Mouse (Mus musculus) forebrain, embryonic 12.5 days (tissue): ENCODE results near the gene Olfr48. TPM values are rescaled to one million over a fixed set of nuclear protein-coding genes. Genes with fewer than 3 reads are reported as not detected.

Source experiments
- ATAC-seq: fragments of 200-750 bp; cut with Nextera tagmentation; 2 replicates; pipeline ENCODE4 v1.8.0; 2017; ENCODE audit warnings: moderate TSS enrichment; ENCODE audit not compliant: low FRiP score
- H3K27ac ChIP-seq: fragments of 300-500 bp; sonication (generic); 2 replicates; pipeline ENCODE4 v1.5.1; 2016; ENCODE audit warnings: mild to moderate bottlenecking
- H3K27me3 ChIP-seq: fragments of 300-500 bp; sonication (generic); 2 replicates; pipeline ENCODE4 v1.6.1; 2016; ENCODE audit warnings: mild to moderate bottlenecking
- H3K36me3 ChIP-seq: fragments of 300-500 bp; sonication (generic); replicated peaks from 2 replicates; pipeline ENCODE4 v1.6.1; 2016; ENCODE audit warnings: mild to moderate bottlenecking
- H3K4me1 ChIP-seq: fragments of 300-500 bp; sonication (generic); 2 replicates; pipeline ENCODE4 v1.6.1; 2016
- H3K4me2 ChIP-seq: fragments of 300-500 bp; sonication (generic); 2 replicates; pipeline ENCODE4 v1.6.1; 2016; ENCODE audit warnings: mild to moderate bottlenecking, moderate library complexity
- H3K4me3 ChIP-seq: fragments of 300-500 bp; sonication (generic); replicated peaks from 2 replicates; pipeline ENCODE4 v1.5.1; 2016; ENCODE audit warnings: mild to moderate bottlenecking
- H3K9ac ChIP-seq: fragments of 300-500 bp; sonication (generic); 2 replicates; pipeline ENCODE4 v1.6.1; 2016; ENCODE audit warnings: mild to moderate bottlenecking
- H3K9me3 ChIP-seq: fragments of 300-500 bp; sonication (generic); 2 replicates; pipeline ENCODE4 v1.6.1; 2016
- WGBS: fragments of 180-500 bp; shearing (Covaris S2); methylation state at CpG from one replicate; pipeline ENCODE4 v1.1.7; 2016; 5-methylcytosine and 5-hydroxymethylcytosine counted together
- polyA plus RNA-seq: library from polyadenylated mRNA; unstranded; fragments of >200 nt; fragmentation: Nextera tagmentation; extraction: Ambion mirVana; gene quantifications from 2 replicates; pipeline ENCODE4 v1.2.1, GENCODE M21; 2016

Gene Olfr48
- 0.10 TPM in 1 of 2 replicates, not detected in the other for polyA plus RNA-seq

DNA sequence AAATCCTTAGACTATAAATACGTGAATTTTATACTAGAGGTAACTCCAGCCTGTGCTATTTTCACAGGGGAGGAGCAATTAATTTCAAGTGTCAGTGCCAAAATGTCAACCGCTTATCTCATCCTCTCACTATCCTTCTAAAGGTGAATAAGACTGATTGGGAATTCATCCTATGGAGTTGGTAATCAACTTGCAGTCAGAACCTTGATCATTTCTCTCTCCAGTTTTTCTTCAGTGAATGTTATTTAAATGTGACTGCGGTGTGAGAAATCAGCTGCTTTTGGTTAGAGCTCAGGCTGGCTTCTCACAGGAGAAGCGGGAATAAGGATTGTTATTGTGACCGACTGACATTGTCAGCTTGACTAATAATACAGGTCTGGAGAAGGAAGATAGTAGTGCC is at the start of gene Olfr48:
Gene Olfr48 (minus strand): TSS at position 101 of the 400 bp plus-strand sequence.
- Histone ChIP-seq H3K27ac (no peak within 1 kb of the TSS), H3K4me3 (no peak within 1 kb of the TSS), H3K9ac (no peak within 1 kb of the TSS), H3K27me3 (no peaks in the 10 kb centered on the region), H3K4me1 (no peaks in the 10 kb centered on the region), H3K36me3 (no peaks in the 10 kb centered on the region), H3K4me2 (no peak within 1 kb of the TSS), H3K9me3 (no peaks in the 10 kb centered on the region)
- no peak for ATAC-seq
- 85% methylated on average over 5 of the region's 5 CpGs for WGBS

DNA sequence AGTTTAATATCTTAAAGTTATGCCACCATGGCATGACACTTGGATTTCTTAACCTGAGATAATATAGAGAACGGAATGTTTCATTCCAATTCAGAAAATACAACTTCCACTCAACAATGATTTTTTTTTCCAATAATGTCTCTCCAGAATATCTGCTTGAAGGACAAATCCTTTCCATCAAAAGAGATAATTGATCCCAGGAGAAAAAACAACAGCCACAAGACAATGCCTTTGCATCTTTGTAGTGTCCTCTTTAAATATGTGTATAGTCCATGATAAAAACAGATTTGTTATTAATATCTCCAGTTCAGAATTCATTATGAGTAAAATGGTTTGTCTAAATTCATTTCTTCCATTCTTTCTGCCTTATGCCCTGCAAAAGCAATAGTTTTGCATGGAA is 30.1 kb upstream of the Olfr48 start, which contains the start of gene Olfr1257:
Gene Olfr1257 (plus strand): TSS at position 301 of the 400 bp plus-strand sequence.
- 89% methylated on average over 1 of the region's 1 CpGs for WGBS
- Histone ChIP-seq H3K36me3 (no peaks in the 10 kb centered on the region), H3K9me3 (no peaks in the 10 kb centered on the region)

DNA sequence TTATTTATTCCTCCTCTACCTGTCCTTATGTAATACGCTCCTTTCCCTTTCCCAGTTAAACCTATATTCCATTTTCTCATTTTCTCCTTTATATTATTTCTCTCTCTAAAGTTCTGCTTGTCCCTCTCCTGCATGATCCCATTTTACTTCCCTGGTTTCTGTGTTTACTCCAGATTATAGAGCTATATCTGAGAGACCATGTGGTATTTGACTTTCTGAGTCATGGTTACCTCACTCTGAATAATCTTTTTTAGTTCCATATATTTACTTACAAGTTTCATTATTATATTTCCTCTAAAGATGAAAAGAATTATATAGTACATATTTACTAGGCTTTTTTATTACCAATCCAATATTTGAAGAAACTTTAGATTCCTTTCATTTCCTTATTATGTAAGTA is 1.2 kb upstream of the Olfr48 start:
- no peak overlapping the region for H3K4me2 ChIP-seq
- WGBS = 80% methylated on average over 1 of the region's 1 CpGs
- H3K4me3 ChIP-seq = no peak overlapping the region
- no peaks in the 10 kb centered on the region for H3K9me3 ChIP-seq
- no peaks in the 10 kb centered on the region for H3K36me3 ChIP-seq
- no peaks in the 10 kb centered on the region for H3K27me3 ChIP-seq
- no peak overlapping the region for H3K9ac ChIP-seq
- ATAC-seq = no peak
- H3K4me1 ChIP-seq = no peaks in the 10 kb centered on the region
- no peak overlapping the region for H3K27ac ChIP-seq

More for the DNA sequence above, 30.1 kb upstream of the Olfr48 start, which contains the start of gene Olfr1257:
- Histone ChIP-seq H3K27me3 (no peaks in the 10 kb centered on the region), H3K4me3 (no peak within 1 kb of the TSS), H3K4me2 (no peak within 1 kb of the TSS), H3K4me1 (no peaks in the 10 kb centered on the region), H3K9ac (no peak within 1 kb of the TSS), H3K27ac (no peak within 1 kb of the TSS)
- no peak for ATAC-seq

DNA sequence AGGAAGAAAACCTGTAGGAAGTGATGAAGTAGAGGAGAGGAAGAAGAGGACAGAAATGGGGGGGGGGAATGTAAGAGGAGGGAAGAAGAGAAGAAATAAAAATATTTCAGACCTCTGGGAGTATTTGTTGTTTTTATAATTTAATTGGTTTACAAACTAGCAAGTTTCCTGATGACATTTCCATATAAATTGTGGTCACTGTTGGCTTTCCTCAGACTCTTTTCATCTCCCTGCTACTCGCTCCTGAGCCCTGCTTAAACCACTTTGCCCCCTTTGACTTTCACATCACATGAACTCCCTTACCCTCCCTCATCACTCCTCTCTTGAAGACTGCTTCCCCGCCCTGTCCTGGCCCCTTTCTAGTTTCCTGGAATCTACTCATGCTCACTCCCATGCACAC is 6.5 kb downstream of the Olfr48 start, which contains the start of gene Olfr1256:
Gene Olfr1256 (minus strand): TSS at position 101 of the 400 bp plus-strand sequence.
- no peaks in the 10 kb centered on the region for H3K27me3 ChIP-seq
- no peak within 1 kb of the TSS for H3K4me2 ChIP-seq
- H3K4me1 ChIP-seq = no peaks in the 10 kb centered on the region
- H3K4me3 ChIP-seq = no peak within 1 kb of the TSS
- 52% methylated on average over 2 of the region's 2 CpGs for WGBS
- ATAC-seq = no peak
- no peak within 1 kb of the TSS for H3K27ac ChIP-seq
- H3K9me3 ChIP-seq = no peaks in the 10 kb centered on the region
- no peak within 1 kb of the TSS for H3K9ac ChIP-seq
- H3K36me3 ChIP-seq = no peaks in the 10 kb centered on the region

DNA sequence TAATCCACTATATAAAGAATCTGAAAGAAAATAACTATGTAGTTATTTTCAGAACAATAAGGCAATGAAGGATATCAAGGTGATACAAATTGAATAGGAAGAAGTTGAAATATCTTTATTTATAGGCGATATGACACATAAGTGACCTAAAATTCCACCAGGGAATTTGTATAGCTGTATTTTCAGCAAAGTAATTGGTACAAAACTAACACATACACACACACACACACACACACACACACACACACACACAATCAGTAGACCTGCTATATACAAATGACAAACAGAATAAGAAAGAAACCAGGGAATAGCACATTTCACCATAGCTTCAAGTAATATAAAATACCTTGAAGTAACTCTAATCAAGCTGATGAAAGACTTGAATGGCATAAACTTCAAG is 27.8 kb downstream of the Olfr48 start:
- H3K27me3 ChIP-seq = no peaks in the 10 kb centered on the region
- H3K4me3 ChIP-seq = no peak overlapping the region
- no peak overlapping the region for H3K27ac ChIP-seq
- no peak overlapping the region for H3K4me2 ChIP-seq
- WGBS = 87% methylated on average over 1 of the region's 1 CpGs
- H3K9ac ChIP-seq = no peak overlapping the region
- H3K9me3 ChIP-seq = no peaks in the 10 kb centered on the region
- no peaks in the 10 kb centered on the region for H3K36me3 ChIP-seq
- no peaks in the 10 kb centered on the region for H3K4me1 ChIP-seq
- ATAC-seq = no peak

DNA sequence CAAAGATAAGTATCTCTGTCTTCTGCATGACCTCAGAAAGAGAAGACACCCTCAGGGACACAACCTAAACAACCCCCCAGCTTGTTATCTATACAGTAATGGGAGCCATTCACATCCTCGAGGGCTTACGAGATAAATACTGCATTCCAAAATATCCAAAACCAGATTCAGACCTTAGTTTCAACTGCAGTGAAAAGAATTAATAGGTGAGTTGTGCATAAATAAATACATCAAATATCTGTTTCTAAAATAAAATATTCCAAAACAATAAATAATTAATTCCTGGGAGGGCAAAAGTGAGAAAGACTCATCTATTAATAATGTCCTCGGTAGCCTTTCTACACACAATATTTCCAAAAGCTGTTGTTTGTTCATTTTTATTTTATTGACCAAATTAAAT is 36.3 kb downstream of the Olfr48 start, which contains the start of gene Olfr1255:
Gene Olfr1255 (plus strand): TSS at position 301 of the 400 bp plus-strand sequence.
- Histone ChIP-seq H3K4me1 (no peaks in the 10 kb centered on the region), H3K4me3 (no peak within 1 kb of the TSS), H3K9me3 (no peaks in the 10 kb centered on the region), H3K27ac (no peak within 1 kb of the TSS), H3K9ac (no peak within 1 kb of the TSS), H3K27me3 (no peaks in the 10 kb centered on the region), H3K36me3 (no peaks in the 10 kb centered on the region), H3K4me2 (no peak within 1 kb of the TSS)
- no peak for ATAC-seq
- 89% methylated on average over 3 of the region's 3 CpGs for WGBS

DNA sequence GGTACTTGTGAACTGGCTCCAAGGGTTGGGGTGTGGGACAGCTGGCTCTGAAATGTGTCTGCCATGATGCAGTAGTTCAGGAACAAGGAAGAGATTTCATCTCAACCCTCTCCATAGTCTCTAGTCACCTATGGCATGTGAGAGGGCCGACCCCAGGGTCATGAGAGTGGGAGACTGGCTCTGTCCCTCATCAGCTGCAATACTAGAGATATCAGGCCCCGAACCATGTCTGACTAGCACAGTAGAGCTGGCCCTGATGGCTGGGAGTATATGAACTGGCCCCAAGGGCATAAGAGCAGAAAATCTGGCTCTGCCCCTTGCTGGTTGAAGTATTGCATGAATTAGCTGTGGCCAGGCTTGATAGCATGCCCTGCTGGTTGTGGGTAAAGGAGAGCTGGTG is 37.3 kb downstream of the Olfr48 start:
- Histone ChIP-seq H3K27ac (no peak overlapping the region), H3K27me3 (no peaks in the 10 kb centered on the region), H3K9ac (no peak overlapping the region), H3K36me3 (no peaks in the 10 kb centered on the region), H3K4me2 (no peak overlapping the region), H3K9me3 (no peaks in the 10 kb centered on the region), H3K4me1 (no peaks in the 10 kb centered on the region), H3K4me3 (no peak overlapping the region)
- 88% methylated on average over 2 of the region's 2 CpGs for WGBS
- no peak for ATAC-seq

DNA sequence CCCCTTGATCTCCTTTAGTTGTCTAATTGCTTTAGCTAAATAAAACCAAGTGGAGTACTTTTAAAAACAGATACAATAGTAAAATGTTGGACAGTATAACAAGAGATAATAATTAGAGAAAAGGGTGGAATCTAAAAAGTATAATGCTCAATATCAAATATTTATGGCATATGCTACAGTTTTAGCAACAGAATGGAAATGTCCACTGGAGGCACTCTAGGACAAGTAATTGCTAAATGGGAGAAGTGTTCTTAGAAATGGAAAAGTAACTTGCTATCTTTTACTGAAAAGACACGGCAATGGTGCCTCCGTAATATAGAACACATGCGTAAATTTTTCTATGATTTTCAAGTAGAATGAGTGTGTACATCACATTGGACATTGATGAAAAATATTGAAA is 48.4 kb downstream of the Olfr48 start:
- Histone ChIP-seq H3K4me2 (no peak overlapping the region), H3K9ac (no peak overlapping the region), H3K27ac (no peak overlapping the region), H3K36me3 (no peaks in the 10 kb centered on the region), H3K4me3 (no peak overlapping the region), H3K9me3 (no peaks in the 10 kb centered on the region), H3K4me1 (no peaks in the 10 kb centered on the region), H3K27me3 (no peaks in the 10 kb centered on the region)
- WGBS = 94% methylated on average over 3 of the region's 3 CpGs
- no peak for ATAC-seq

DNA sequence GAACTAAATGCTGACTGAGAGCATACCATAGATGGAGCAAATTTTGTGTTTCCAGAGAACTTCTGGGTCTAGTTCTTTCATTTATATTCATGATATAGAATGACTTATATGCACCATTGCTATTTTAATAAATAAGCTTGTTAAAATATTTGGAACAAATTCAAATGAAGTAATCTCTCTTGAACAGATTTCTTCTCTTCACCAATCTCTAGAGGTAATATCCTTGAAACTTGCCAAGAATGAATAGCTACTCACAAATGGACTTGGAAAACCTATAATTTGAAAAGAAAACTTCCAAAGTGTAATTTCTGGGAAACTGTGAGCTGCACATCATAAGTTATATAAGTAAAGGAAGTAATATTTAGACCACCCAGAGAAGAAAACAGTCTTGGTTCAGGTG is 54.5 kb downstream of the Olfr48 start, which contains the start of gene Olfr1254:
Gene Olfr1254 (minus strand): TSS at position 101 of the 400 bp plus-strand sequence.
- Histone ChIP-seq H3K4me2 (no peak within 1 kb of the TSS), H3K27ac (no peak within 1 kb of the TSS), H3K9ac (no peak within 1 kb of the TSS), H3K36me3 (no peaks in the 10 kb centered on the region), H3K9me3 (no peaks in the 10 kb centered on the region), H3K4me3 (no peak within 1 kb of the TSS), H3K4me1 (no peaks in the 10 kb centered on the region), H3K27me3 (no peaks in the 10 kb centered on the region)
- ATAC-seq = no peak

Other genes starting within 250 kb of the Olfr48 start
- gene Olfr1247, start 234.1 kb downstream of the Olfr48 start, polyA plus RNA-seq = not detected in 2 replicates
- gene Olfr1248, start 230.0 kb downstream of the Olfr48 start, polyA plus RNA-seq = not detected in 2 replicates
- gene Olfr1249, start 213.2 kb downstream of the Olfr48 start, polyA plus RNA-seq = not detected in 2 replicates
- gene Olfr1250, start 186.7 kb downstream of the Olfr48 start, polyA plus RNA-seq = not detected in 2 replicates
- gene Olfr1251, start 176.3 kb downstream of the Olfr48 start, polyA plus RNA-seq = not detected in 2 replicates
- not detected in 2 replicates for gene Olfr1252, start 123.2 kb downstream of the Olfr48 start, polyA plus RNA-seq
- not detected in 2 replicates for gene Olfr1253, start 91.1 kb downstream of the Olfr48 start, polyA plus RNA-seq
- not detected in 2 replicates for gene Olfr1254, start 54.6 kb downstream of the Olfr48 start, polyA plus RNA-seq
- gene Olfr1255, start 36.2 kb downstream of the Olfr48 start, polyA plus RNA-seq = not detected in 2 replicates
- not detected in 2 replicates for gene Olfr1256, start 6.7 kb downstream of the Olfr48 start, polyA plus RNA-seq
- gene Olfr1257, start 30.2 kb upstream of the Olfr48 start, polyA plus RNA-seq = not detected in 2 replicates
- not detected in 2 replicates for gene Olfr1258, start 79.1 kb upstream of the Olfr48 start, polyA plus RNA-seq
- gene Olfr1259, start 100.5 kb upstream of the Olfr48 start, polyA plus RNA-seq = not detected in 2 replicates
- gene Olfr1260, start 126.1 kb upstream of the Olfr48 start, polyA plus RNA-seq = not detected in 2 replicates
- not detected in 2 replicates for gene Olfr1261, start 143.0 kb upstream of the Olfr48 start, polyA plus RNA-seq
- not detected in 2 replicates for gene Olfr1262, start 151.9 kb upstream of the Olfr48 start, polyA plus RNA-seq
- gene Olfr1263, start 163.9 kb upstream of the Olfr48 start, polyA plus RNA-seq = not detected in 2 replicates
- gene Olfr1264, start 177.4 kb upstream of the Olfr48 start, polyA plus RNA-seq = not detected in 2 replicates
- not detected in 2 replicates for gene Olfr1265, start 187.1 kb upstream of the Olfr48 start, polyA plus RNA-seq
- not detected in 2 replicates for gene Olfr140, start 215.4 kb upstream of the Olfr48 start, polyA plus RNA-seq